Mouse (Mus musculus) spleen, adult 2 months (tissue): ENCODE results near the gene Id3. TPM values are rescaled to one million over a fixed set of nuclear protein-coding genes. Genes with fewer than 3 reads are reported as not detected.

ENCODE experiments used
- DNase-seq, 2 experiments: peaks; one replicate each; pipeline versions ENCODE4 v3.0.0 to v3.0.0-alpha.2; 2012 to 2021; ENCODE audit warnings: low spot score in 2 of 2, low read depth in 1 of 2
- H3K27ac ChIP-seq: fragments of 200-500 bp; 2 replicates; pipeline ENCODE4 v1.5.1; 2012; ENCODE audit warnings: low read length, inconsistent platforms; ENCODE audit not compliant: insufficient read depth
- H3K27me3 ChIP-seq: fragments of 200-500 bp; 2 replicates; pipeline ENCODE4 v1.6.1; 2012; ENCODE audit warnings: mild to moderate bottlenecking, moderate library complexity, low read length, inconsistent platforms; ENCODE audit not compliant: control insufficient read depth, insufficient read depth
- H3K36me3 ChIP-seq: fragments of 200-500 bp; 2 replicates; pipeline ENCODE4 v1.6.1; 2012; ENCODE audit warnings: mild to moderate bottlenecking, low read length, inconsistent platforms; ENCODE audit not compliant: control insufficient read depth, insufficient read depth
- H3K4me1 ChIP-seq: fragments of 200-500 bp; 2 replicates; pipeline ENCODE4 v1.6.1; 2011; ENCODE audit warnings: inconsistent platforms; ENCODE audit not compliant: control insufficient read depth, insufficient read depth, insufficient read length
- H3K4me3 ChIP-seq: fragments of 200-500 bp; 2 replicates; pipeline ENCODE4 v1.5.1; 2011; ENCODE audit warnings: mild to moderate bottlenecking, inconsistent platforms; ENCODE audit not compliant: insufficient read depth, insufficient read length; ENCODE audit errors: extremely low read depth
- CTCF ChIP-seq: fragments of 200-500 bp; IDR thresholded peaks from 2 replicates; pipeline ENCODE4 v1.5.1; 2011; ENCODE audit warnings: mild to moderate bottlenecking, inconsistent platforms; ENCODE audit not compliant: insufficient read depth, insufficient read length, insufficient replicate concordance; ENCODE audit errors: extremely low read depth
- POLR2A ChIP-seq: fragments of 200-500 bp; IDR thresholded peaks from 2 replicates; pipeline ENCODE4 v1.6.1; 2011; ENCODE audit warnings: low read depth, low read length, inconsistent platforms
- WGBS: fragments of 180-500 bp; shearing (Covaris S2); methylation state at CpG from one replicate; pipeline ENCODE4 v1.1.7; 2018; 5-methylcytosine and 5-hydroxymethylcytosine counted together
- polyA plus RNA-seq: library from polyadenylated mRNA; depleted of rRNA; stranded (reverse); fragments of >200 nt; gene quantifications from 2 replicates; pipeline ENCODE4 v1.2.3, GENCODE M21; 2012

The Id3 gene
- polyA plus RNA-seq, 1 experiment = 138 TPM

GRCm38 (mm10) chr4:136159802-136160397 lies 16.6 kb downstream of the Id3 start:
- no peak for TF ChIP-seq POLR2A
- peak; percentile 88; the same call in 1 of the 2 replicates for TF ChIP-seq CTCF
- no peak overlapping the region for H3K27ac ChIP-seq
- 31% methylated on average over 5 of the region's 5 CpGs for WGBS
- H3K4me3 ChIP-seq = no peak overlapping the region
- DNase-seq = peak; percentile 70 to 73
- no peaks in the 10 kb centered on the region for H3K4me1 ChIP-seq
- no peaks in the 10 kb centered on the region for H3K36me3 ChIP-seq
- no peaks in the 10 kb centered on the region for H3K27me3 ChIP-seq

- DNase-seq = peak; percentile 64 to 85
- TF ChIP-seq POLR2A (no peak), CTCF (peak; percentile 98)
- Histone ChIP-seq H3K27ac (no peak overlapping the region), H3K27me3 (no peaks in the 10 kb centered on the region), H3K4me3 (no peak overlapping the region), H3K4me1 (no peaks in the 10 kb centered on the region), H3K36me3 (no peaks in the 10 kb centered on the region)
- WGBS = 3% methylated on average over 11 of the region's 11 CpGs
These were observed 20.2 kb downstream of the Id3 start for GRCm38 (mm10) chr4:136163448-136163847.

- Histone ChIP-seq H3K27ac (no peak overlapping the region), H3K4me1 (no peaks in the 10 kb centered on the region), H3K36me3 (no peaks in the 10 kb centered on the region), H3K4me3 (no peak overlapping the region), H3K27me3 (no peaks in the 10 kb centered on the region)
- TF ChIP-seq POLR2A (no peak), CTCF (no peak)
- WGBS = 91% methylated on average over 8 of the region's 8 CpGs
- DNase-seq = no peak
These were observed 21.7 kb downstream of the Id3 start for GRCm38 (mm10) chr4:136164981-136165380.

GRCm38 (mm10) chr4:136167701-136168100 lies 24.4 kb downstream of the Id3 start:
- no peak for DNase-seq
- TF ChIP-seq CTCF (no peak), POLR2A (no peak)
- no peaks in the 10 kb centered on the region for H3K4me1 ChIP-seq
- no peak overlapping the region for H3K4me3 ChIP-seq
- H3K36me3 ChIP-seq = no peaks in the 10 kb centered on the region
- H3K27me3 ChIP-seq = no peaks in the 10 kb centered on the region
- WGBS = 91% methylated on average over 3 of the region's 3 CpGs
- H3K27ac ChIP-seq = no peak overlapping the region

GRCm38 (mm10) chr4:136170401-136170800 lies 27.1 kb downstream of the Id3 start:
- WGBS = 75% methylated on average over 4 of the region's 4 CpGs
- no peak overlapping the region for H3K27ac ChIP-seq
- no peaks in the 10 kb centered on the region for H3K27me3 ChIP-seq
- DNase-seq = no peak
- TF ChIP-seq CTCF (no peak), POLR2A (no peak)
- H3K4me1 ChIP-seq = peaks cover 18% of the 10 kb centered on the region; the same call in 1 of the 2 replicates
- H3K36me3 ChIP-seq = no peaks in the 10 kb centered on the region
- H3K4me3 ChIP-seq = no peak overlapping the region

- Histone ChIP-seq H3K36me3 (no peaks in the 10 kb centered on the region), H3K4me3 (no peak overlapping the region), H3K27ac (no peak overlapping the region), H3K4me1 (peaks cover 25% of the 10 kb centered on the region; the same call in 1 of the 2 replicates), H3K27me3 (no peaks in the 10 kb centered on the region)
- WGBS = 54% methylated on average over 12 of the region's 12 CpGs
- no peak for DNase-seq
- TF ChIP-seq POLR2A (no peak), CTCF (no peak)
These were observed 28.2 kb downstream of the Id3 start for GRCm38 (mm10) chr4:136171455-136171854.

GRCm38 (mm10) chr4:136172011-136172541 lies 28.8 kb downstream of the Id3 start, which contains the start of gene E2f2:
Gene E2f2, plus strand, starts transcription at chr4:136172394.
- WGBS = under 1% methylated on average over 35 of the region's 35 CpGs
- Histone ChIP-seq H3K36me3 (no peaks in the 10 kb centered on the region), H3K4me3 (peak within 1 kb of the TSS; percentile 74), H3K4me1 (peaks cover 31% of the 10 kb centered on the region; the same call in 1 of the 2 replicates), H3K27ac (peak within 1 kb of the TSS; percentile 88), H3K27me3 (no peaks in the 10 kb centered on the region)
- peak in 1 of 2 experiments; percentile 70 for DNase-seq
- TF ChIP-seq POLR2A (no peak), CTCF (no peak)
